Mouse (Mus musculus): ENCODE results near the gene Fanci. TPM values are rescaled to one million over a fixed set of nuclear protein-coding genes. Genes with fewer than 3 reads are reported as not detected.

Fanci gene
- polyA plus RNA-seq, 1 experiment from 2014 or later: 3.1 TPM

- DNase-seq (ENCODE audit: low spot score) (peak; percentile 60), ATAC-seq (replicated peaks; ENCODE audit: low FRiP score, low read depth) (no peak)
- Histone ChIP-seq H3K36me3 (ENCODE audit: insufficient read depth, low read length) (no peaks in the 10 kb centered on the region), H3K27me3 (ENCODE audit: insufficient read depth, low read length) (peaks cover 41% of the 10 kb centered on the region), H3K9ac (ENCODE audit: low read depth, low read length) (no peak overlapping the region), H3K9me3 (replicated peaks; ENCODE audit: low read length) (no peaks in the 10 kb centered on the region), H3K4me1 (replicated peaks; ENCODE audit: insufficient read depth, low read length) (no peaks in the 10 kb centered on the region), H3K27ac (no peak overlapping the region), H3K4me2 (ENCODE audit: low read length) (no peak overlapping the region), H3K4me3 (replicated peaks; ENCODE audit: low read depth, low read length) (no peak overlapping the region)
- TF ChIP-seq CTCF (IDR thresholded peaks at IDR 0.05; ENCODE audit: low read depth): peak; percentile 86
- 9% methylated on average over 8 of the region's 8 CpGs for WGBS
These were observed 102.2 kb downstream of the Fanci start for GRCm38 (mm10) chr7:79493915-79494314.

GRCm38 (mm10) chr7:79495988-79496815 lies 104.5 kb downstream of the Fanci start:
- Histone ChIP-seq H3K9ac (ENCODE audit: low read depth, low read length) (no peak overlapping the region), H3K27ac (no peak overlapping the region), H3K4me2 (ENCODE audit: low read length) (peak overlapping the region; percentile 51), H3K27me3 (ENCODE audit: insufficient read depth, low read length) (peaks cover 63% of the 10 kb centered on the region), H3K36me3 (ENCODE audit: insufficient read depth, low read length) (no peaks in the 10 kb centered on the region), H3K4me1 (replicated peaks; ENCODE audit: insufficient read depth, low read length) (no peaks in the 10 kb centered on the region; the same call in 1 of the 2 replicates), H3K9me3 (replicated peaks; ENCODE audit: low read length) (no peaks in the 10 kb centered on the region), H3K4me3 (replicated peaks; ENCODE audit: low read depth, low read length) (peak overlapping the region; percentile 21)
- DNase-seq (ENCODE audit: low spot score) (peak; percentile 85), ATAC-seq (replicated peaks; ENCODE audit: low FRiP score, low read depth) (peak; percentile 77; the same call in 1 of the 2 replicates)
- peak; percentile 96 for TF ChIP-seq CTCF (IDR thresholded peaks at IDR 0.05; ENCODE audit: low read depth)
- WGBS: 1% methylated on average over 38 of the region's 38 CpGs

- no peak for DNase-seq (ENCODE audit: low spot score)
- Histone ChIP-seq H3K9ac (ENCODE audit: low read depth, low read length) (no peak overlapping the region), H3K4me3 (replicated peaks; ENCODE audit: low read depth, low read length) (no peak overlapping the region), H3K36me3 (ENCODE audit: insufficient read depth, low read length) (no peaks in the 10 kb centered on the region), H3K9me3 (replicated peaks; ENCODE audit: low read length) (no peaks in the 10 kb centered on the region), H3K27ac (no peak overlapping the region), H3K27me3 (ENCODE audit: insufficient read depth, low read length) (peaks cover 70% of the 10 kb centered on the region), H3K4me1 (replicated peaks; ENCODE audit: insufficient read depth, low read length) (no peaks in the 10 kb centered on the region; the same call in 1 of the 2 replicates), H3K4me2 (ENCODE audit: low read length) (no peak overlapping the region)
- no peak for ATAC-seq (replicated peaks; ENCODE audit: low FRiP score, low read depth)
- no peak for TF ChIP-seq CTCF (IDR thresholded peaks at IDR 0.05; ENCODE audit: low read depth)
- 8% methylated on average over 9 of the region's 9 CpGs for WGBS
These were observed 105.1 kb downstream of the Fanci start for GRCm38 (mm10) chr7:79496816-79497328.

GRCm38 (mm10) chr7:79497701-79498115 lies 106.0 kb downstream of the Fanci start:
- no peaks in the 10 kb centered on the region for H3K36me3 ChIP-seq (ENCODE audit: insufficient read depth, low read length)
- WGBS: 5% methylated on average over 20 of the region's 20 CpGs
- DNase-seq (ENCODE audit: low spot score) (no peak), ATAC-seq (replicated peaks; ENCODE audit: low FRiP score, low read depth) (no peak)
- H3K4me1 ChIP-seq (replicated peaks; ENCODE audit: insufficient read depth, low read length): no peaks in the 10 kb centered on the region; the same call in 1 of the 2 replicates
- no peak overlapping the region for H3K27ac ChIP-seq
- no peak overlapping the region for H3K4me2 ChIP-seq (ENCODE audit: low read length)
- peaks cover 78% of the 10 kb centered on the region for H3K27me3 ChIP-seq (ENCODE audit: insufficient read depth, low read length)
- H3K9ac ChIP-seq (ENCODE audit: low read depth, low read length): no peak overlapping the region
- no peak overlapping the region for H3K4me3 ChIP-seq (replicated peaks; ENCODE audit: low read depth, low read length)
- TF ChIP-seq CTCF (IDR thresholded peaks at IDR 0.05; ENCODE audit: low read depth): no peak
- H3K9me3 ChIP-seq (replicated peaks; ENCODE audit: low read length): no peaks in the 10 kb centered on the region

- no peak for ATAC-seq (replicated peaks; ENCODE audit: low FRiP score, low read depth)
These were observed 106.6 kb downstream of the Fanci start for GRCm38 (mm10) chr7:79498356-79498755.

GRCm38 (mm10) chr7:79498965-79499595 lies 107.4 kb downstream of the Fanci start:
- H3K36me3 ChIP-seq (ENCODE audit: insufficient read depth, low read length): no peaks in the 10 kb centered on the region
- peak; percentile 34 for DNase-seq (ENCODE audit: low spot score)
- 2% methylated on average over 35 of the region's 35 CpGs for WGBS

More at GRCm38 (mm10) chr7:79498356-79498755, 106.6 kb downstream of the Fanci start:
- WGBS: 8% methylated on average over 6 of the region's 6 CpGs
- no peaks in the 10 kb centered on the region; the same call in 1 of the 2 replicates for H3K4me1 ChIP-seq (replicated peaks; ENCODE audit: insufficient read depth, low read length)
- no peak for TF ChIP-seq CTCF (IDR thresholded peaks at IDR 0.05; ENCODE audit: low read depth)
- no peak overlapping the region for H3K9ac ChIP-seq (ENCODE audit: low read depth, low read length)
- H3K4me2 ChIP-seq (ENCODE audit: low read length): no peak overlapping the region
- DNase-seq (ENCODE audit: low spot score): no peak
- H3K4me3 ChIP-seq (replicated peaks; ENCODE audit: low read depth, low read length): no peak overlapping the region
- H3K27ac ChIP-seq: no peak overlapping the region
- no peaks in the 10 kb centered on the region for H3K9me3 ChIP-seq (replicated peaks; ENCODE audit: low read length)
- H3K27me3 ChIP-seq (ENCODE audit: insufficient read depth, low read length): peaks cover 85% of the 10 kb centered on the region
- H3K36me3 ChIP-seq (ENCODE audit: insufficient read depth, low read length): no peaks in the 10 kb centered on the region

More at GRCm38 (mm10) chr7:79498965-79499595, 107.4 kb downstream of the Fanci start:
- ATAC-seq (replicated peaks; ENCODE audit: low FRiP score, low read depth): no peak
- no peak for TF ChIP-seq CTCF (IDR thresholded peaks at IDR 0.05; ENCODE audit: low read depth)
- Histone ChIP-seq H3K27me3 (ENCODE audit: insufficient read depth, low read length) (peaks cover 91% of the 10 kb centered on the region), H3K4me1 (replicated peaks; ENCODE audit: insufficient read depth, low read length) (no peaks in the 10 kb centered on the region; the same call in 1 of the 2 replicates), H3K4me3 (replicated peaks; ENCODE audit: low read depth, low read length) (no peak overlapping the region), H3K9me3 (replicated peaks; ENCODE audit: low read length) (no peaks in the 10 kb centered on the region), H3K4me2 (ENCODE audit: low read length) (no peak overlapping the region), H3K9ac (ENCODE audit: low read depth, low read length) (no peak overlapping the region), H3K27ac (no peak overlapping the region)

Other genes with a start within 250 kb of the Fanci start
- gene Mfge8, start 242.9 kb upstream of the Fanci start, polyA plus RNA-seq (2015; fragmentation: Nextera tagmentation; extraction: Ambion mirVana): 269 and 299 TPM in 2 replicates
- 17.4 and 17.6 TPM in 2 replicates for gene Abhd2, start 118.7 kb upstream of the Fanci start, polyA plus RNA-seq (2015; fragmentation: Nextera tagmentation; extraction: Ambion mirVana)
- 0.32 and 0.38 TPM in 2 replicates for gene Rlbp1, start 4.9 kb upstream of the Fanci start, polyA plus RNA-seq (2015; fragmentation: Nextera tagmentation; extraction: Ambion mirVana)
- gene Polg, start 74.4 kb downstream of the Fanci start, polyA plus RNA-seq (2015; fragmentation: Nextera tagmentation; extraction: Ambion mirVana): 22.6 and 22.8 TPM in 2 replicates
- 117 and 135 TPM in 2 replicates for gene Rhcg, start 225.7 kb downstream of the Fanci start, polyA plus RNA-seq (2015; fragmentation: Nextera tagmentation; extraction: Ambion mirVana)